Mouse (Mus musculus): ENCODE measurements at regions not wholly inside any gene's neighbourhood (a gene's known extent, or its start where the extent isn't known, plus 50 kb on each side); places are given as distances from the start of the nearest gene placed in this dataset.

- Histone ChIP-seq H3K4me1 (replicated peaks; ENCODE audit: control insufficient read depth in 2 of 2, insufficient read depth in 2 of 2, low read length in 1 of 2) (peaks cover 1 to 7% of the 10 kb centered on the region in 2 experiments; a peak in 3 of 4 replicates), H3K27ac (no peak overlapping the region), H3K9me3 (ENCODE audit: control insufficient read depth, low read length) (no peaks in the 10 kb centered on the region), H3K36me3 (replicated peaks; ENCODE audit: control insufficient read depth, insufficient read depth, low read depth) (no peaks in the 10 kb centered on the region), H3K9ac (replicated peaks) (no peak overlapping the region), H3K4me3 (ENCODE audit: insufficient read depth in 1 of 2, low read depth in 2 of 2, low read length in 2 of 2) (no peak overlapping the region), H3K27me3 (ENCODE audit: control insufficient read depth, insufficient read depth, low read length) (no peaks in the 10 kb centered on the region), H3K4me2 (ENCODE audit: low read depth) (no peak overlapping the region)
- WGBS (ENCODE audit: insufficient replicate concordance) = 77% methylated on average over 4 of the region's 4 CpGs
- ATAC-seq (ENCODE audit: insufficient read depth) (no peak), DNase-seq (ENCODE audit: low read depth in 3 of 3, low spot score in 3 of 3) (no peak)
- no peak for TF ChIP-seq EP300 (IDR thresholded peaks at IDR 0.05; ENCODE audit: low read depth)
- no peak for TF ChIP-seq CTCF (IDR thresholded peaks at IDR 0.05; ENCODE audit: low read depth)
These were observed 154.0 kb downstream of the Qrsl1 start for GRCm38 (mm10) chr10:43747541-43747940.

GRCm38 (mm10) chr10:43748300-43748699, 153.2 kb downstream of the Qrsl1 start:
- Histone ChIP-seq H3K27me3 (ENCODE audit: control insufficient read depth, insufficient read depth, low read length) (no peaks in the 10 kb centered on the region), H3K36me3 (replicated peaks; ENCODE audit: control insufficient read depth, insufficient read depth, low read depth) (no peaks in the 10 kb centered on the region), H3K4me3 (ENCODE audit: insufficient read depth in 1 of 2, low read depth in 2 of 2, low read length in 2 of 2) (no peak overlapping the region), H3K4me1 (replicated peaks; ENCODE audit: control insufficient read depth in 2 of 2, insufficient read depth in 2 of 2, low read length in 1 of 2) (peaks cover 0 to 3% of the 10 kb centered on the region in 2 experiments; a peak in 1 of 4 replicates), H3K4me2 (ENCODE audit: low read depth) (no peak overlapping the region), H3K27ac (no peak overlapping the region), H3K9ac (replicated peaks) (no peak overlapping the region), H3K9me3 (ENCODE audit: control insufficient read depth, low read length) (no peaks in the 10 kb centered on the region)
- TF ChIP-seq EP300 (IDR thresholded peaks at IDR 0.05; ENCODE audit: low read depth) (no peak), CTCF (IDR thresholded peaks at IDR 0.05; ENCODE audit: low read depth) (no peak)
- WGBS (ENCODE audit: insufficient replicate concordance) = 71% methylated on average over 3 of the region's 3 CpGs
- ATAC-seq (ENCODE audit: insufficient read depth) = no peak
- no peak for DNase-seq (ENCODE audit: low read depth in 3 of 3, low spot score in 3 of 3)

GRCm38 (mm10) chr10:43749496-43750110, 151.9 kb downstream of the Qrsl1 start:
- DNase-seq (ENCODE audit: low read depth in 3 of 3, low spot score in 3 of 3) (no peak), ATAC-seq (ENCODE audit: insufficient read depth) (no peak)
- Histone ChIP-seq H3K9me3 (ENCODE audit: control insufficient read depth, low read length) (no peaks in the 10 kb centered on the region), H3K27me3 (ENCODE audit: control insufficient read depth, insufficient read depth, low read length) (no peaks in the 10 kb centered on the region), H3K4me2 (ENCODE audit: low read depth) (no peak overlapping the region), H3K27ac (no peak overlapping the region), H3K4me1 (replicated peaks; ENCODE audit: control insufficient read depth in 2 of 2, insufficient read depth in 2 of 2, low read length in 1 of 2) (peaks cover 0 to 3% of the 10 kb centered on the region in 2 experiments; a peak in 1 of 4 replicates), H3K9ac (replicated peaks) (no peak overlapping the region), H3K4me3 (ENCODE audit: insufficient read depth in 1 of 2, low read depth in 2 of 2, low read length in 2 of 2) (no peak overlapping the region), H3K36me3 (replicated peaks; ENCODE audit: control insufficient read depth, insufficient read depth, low read depth) (no peaks in the 10 kb centered on the region)
- 86% methylated on average over 4 of the region's 4 CpGs for WGBS (ENCODE audit: insufficient replicate concordance)
- TF ChIP-seq CTCF (IDR thresholded peaks at IDR 0.05; ENCODE audit: low read depth) (no peak), EP300 (IDR thresholded peaks at IDR 0.05; ENCODE audit: low read depth) (no peak)

- H3K9ac ChIP-seq (replicated peaks) = no peak overlapping the region
- H3K4me1 ChIP-seq (replicated peaks; ENCODE audit: control insufficient read depth in 2 of 2, insufficient read depth in 2 of 2, low read length in 1 of 2) = peaks cover 0 to 3% of the 10 kb centered on the region in 2 experiments; a peak in 1 of 4 replicates
- H3K4me2 ChIP-seq (ENCODE audit: low read depth) = no peak overlapping the region
- H3K4me3 ChIP-seq (ENCODE audit: insufficient read depth in 1 of 2, low read depth in 2 of 2, low read length in 2 of 2) = no peak overlapping the region
- WGBS (ENCODE audit: insufficient replicate concordance) = 67% methylated on average over 6 of the region's 6 CpGs
- DNase-seq (ENCODE audit: low read depth in 3 of 3, low spot score in 3 of 3) = no peak
- H3K27ac ChIP-seq = no peak overlapping the region
- no peak for ATAC-seq (ENCODE audit: insufficient read depth)
- H3K9me3 ChIP-seq (ENCODE audit: control insufficient read depth, low read length) = no peaks in the 10 kb centered on the region
- no peak for TF ChIP-seq CTCF (IDR thresholded peaks at IDR 0.05; ENCODE audit: low read depth)
- no peak for TF ChIP-seq EP300 (IDR thresholded peaks at IDR 0.05; ENCODE audit: low read depth)
- no peaks in the 10 kb centered on the region for H3K36me3 ChIP-seq (replicated peaks; ENCODE audit: control insufficient read depth, insufficient read depth, low read depth)
- no peaks in the 10 kb centered on the region for H3K27me3 ChIP-seq (ENCODE audit: control insufficient read depth, insufficient read depth, low read length)
These were observed 151.1 kb downstream of the Qrsl1 start for GRCm38 (mm10) chr10:43750401-43750800.

DNA sequence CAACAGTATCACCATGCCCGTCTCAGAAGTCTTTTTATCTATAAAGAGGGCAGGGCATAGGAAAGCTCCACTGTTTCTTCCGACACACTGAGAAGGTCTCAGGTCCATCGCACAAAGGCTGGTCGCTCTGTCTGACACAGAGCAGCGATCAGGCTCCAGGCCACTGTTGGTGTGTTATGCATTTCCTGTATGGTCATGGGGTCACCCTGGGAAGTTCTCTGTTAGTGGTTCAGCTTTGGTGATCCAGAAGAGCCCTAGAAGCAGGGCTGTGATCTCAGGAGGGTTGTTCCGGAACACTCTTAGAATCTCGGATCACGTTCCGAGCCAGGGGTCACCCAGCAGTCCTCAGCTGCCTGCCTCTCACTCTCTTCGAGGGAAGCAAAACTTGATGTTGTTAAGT, 150.7 kb downstream of the Qrsl1 start:
- Histone ChIP-seq H3K27me3 (ENCODE audit: control insufficient read depth, insufficient read depth, low read length) (no peaks in the 10 kb centered on the region), H3K27ac (no peak overlapping the region), H3K9ac (replicated peaks) (no peak overlapping the region), H3K4me2 (ENCODE audit: low read depth) (no peak overlapping the region), H3K36me3 (replicated peaks; ENCODE audit: control insufficient read depth, insufficient read depth, low read depth) (no peaks in the 10 kb centered on the region), H3K9me3 (ENCODE audit: control insufficient read depth, low read length) (no peaks in the 10 kb centered on the region), H3K4me3 (ENCODE audit: insufficient read depth in 1 of 2, low read depth in 2 of 2, low read length in 2 of 2) (no peak overlapping the region), H3K4me1 (replicated peaks; ENCODE audit: control insufficient read depth in 2 of 2, insufficient read depth in 2 of 2, low read length in 1 of 2) (peaks cover 0 to 3% of the 10 kb centered on the region in 2 experiments; a peak in 1 of 4 replicates)
- TF ChIP-seq CTCF (IDR thresholded peaks at IDR 0.05; ENCODE audit: low read depth) = no peak
- TF ChIP-seq EP300 (IDR thresholded peaks at IDR 0.05; ENCODE audit: low read depth) = no peak
- DNase-seq (ENCODE audit: low read depth in 3 of 3, low spot score in 3 of 3) = no peak
- 64% methylated on average over 10 of the region's 10 CpGs for WGBS (ENCODE audit: insufficient replicate concordance)
- no peak for ATAC-seq (ENCODE audit: insufficient read depth)
